Mouse (Mus musculus) layer of hippocampus, adult 9-10 months (tissue): Measurements from ENCODE around the gene Slc9a5.

ENCODE experiments used
- DNase-seq: peaks from one replicate; pipeline ENCODE4 v3.0.0; 2022; ENCODE audit warnings: low spot score

Gene Slc9a5

DNA sequence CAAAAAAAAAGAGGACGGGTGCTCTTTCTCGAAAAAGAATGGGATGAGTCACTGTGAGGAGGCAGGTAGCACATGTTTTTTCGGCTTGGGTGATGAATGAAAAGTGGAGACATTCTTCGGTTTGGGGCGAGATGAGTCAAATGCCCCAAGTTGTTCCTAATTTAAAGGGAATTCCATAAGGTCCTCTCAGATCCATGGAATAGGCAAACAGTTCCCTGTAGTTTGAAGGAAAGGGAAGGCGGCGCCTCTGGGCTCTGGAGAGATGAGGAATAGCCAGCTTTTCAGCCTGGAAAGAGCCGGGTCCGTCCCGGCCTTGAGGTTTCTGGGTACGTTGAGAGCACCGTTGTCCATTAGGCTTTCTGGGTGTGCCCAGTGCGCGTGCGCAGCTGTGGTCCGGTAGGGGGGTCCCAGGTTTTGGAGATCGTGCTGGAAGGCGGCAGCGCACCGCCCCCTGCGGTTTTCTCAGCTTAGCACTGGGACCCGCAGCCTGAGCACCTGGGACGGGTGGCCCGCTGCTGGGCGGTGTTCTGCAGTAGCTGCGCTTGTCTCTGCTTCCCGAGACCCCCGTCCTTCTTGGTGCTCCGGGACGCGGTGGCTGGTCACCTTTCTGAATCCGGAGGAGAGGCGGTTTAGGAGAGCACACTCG lies at the start of gene Slc9a5:
Gene Slc9a5 (plus strand): TSS at position 394 of the 646 bp plus-strand sequence.
- DNase-seq = no peak

DNA sequence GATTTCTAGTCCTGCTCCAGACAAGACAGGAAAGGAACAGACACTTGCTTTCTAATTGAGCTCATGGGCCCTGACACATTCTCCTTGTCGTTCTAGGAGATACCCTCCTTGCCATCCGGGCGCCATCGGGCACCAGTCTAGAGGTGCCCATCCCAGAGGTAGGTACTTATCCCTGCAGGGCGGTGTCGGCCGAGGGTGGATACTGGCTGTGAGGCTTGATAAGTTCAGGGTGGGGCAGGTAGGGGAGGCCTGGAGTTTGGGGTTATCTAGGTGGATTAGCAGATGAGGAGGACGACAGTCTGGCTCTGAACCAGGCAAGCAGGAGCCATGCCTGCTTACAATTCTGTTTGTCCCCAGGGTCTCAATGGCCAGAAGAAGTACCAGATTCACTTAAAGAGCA lies 48.7 kb upstream of the Slc9a5 start:
- no peak for DNase-seq

GRCm38 (mm10) chr8:105303396-105303795 lies 45.2 kb upstream of the Slc9a5 start:
- DNase-seq = no peak

GRCm38 (mm10) chr8:105303874-105304273 lies 44.8 kb upstream of the Slc9a5 start:
- no peak for DNase-seq

DNA sequence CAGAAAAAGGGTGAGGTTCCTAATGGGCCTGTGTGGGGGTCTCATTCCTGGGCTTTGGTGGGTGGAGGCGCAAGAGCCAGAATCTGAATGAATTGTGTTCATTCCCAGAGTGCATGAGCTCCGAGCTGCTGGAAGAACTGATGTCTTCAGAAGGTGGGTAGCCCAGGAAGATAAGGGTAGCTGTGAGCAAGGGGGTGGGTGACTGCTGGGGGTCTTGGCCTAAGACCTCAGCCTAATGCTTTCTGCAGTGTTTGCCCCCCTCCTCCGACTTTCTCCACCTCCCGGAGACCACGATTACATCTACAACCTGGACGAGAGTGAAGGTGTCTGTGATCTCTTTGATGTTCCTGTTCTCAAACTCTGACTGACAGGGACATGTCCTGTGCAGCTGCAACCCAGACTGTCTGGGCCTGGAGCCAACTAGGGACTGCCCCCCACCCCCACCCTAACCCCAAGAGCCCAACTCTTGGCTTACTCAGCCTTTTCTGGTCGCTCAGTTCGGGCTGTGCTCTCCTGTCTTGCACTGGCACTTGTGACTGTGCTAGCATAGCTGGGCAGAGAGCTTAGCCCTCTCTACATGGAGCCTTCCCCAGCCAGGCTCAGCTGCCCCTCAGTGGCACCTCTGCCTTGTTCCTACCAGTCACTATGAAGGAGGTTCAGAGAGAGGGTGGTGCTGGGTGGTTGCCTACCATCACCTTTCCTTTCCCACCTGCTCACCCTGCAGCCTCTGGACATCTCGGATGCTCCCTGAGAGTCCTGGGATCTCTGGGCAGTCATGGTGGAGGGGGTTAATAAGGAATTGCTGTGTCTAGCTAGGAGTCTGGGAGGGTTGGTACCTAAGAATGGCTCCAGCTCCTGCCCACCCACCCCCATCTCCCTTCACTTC lies 44.1 kb upstream of the Slc9a5 start:
- no peak for DNase-seq

GRCm38 (mm10) chr8:105305211-105306145 lies 43.2 kb upstream of the Slc9a5 start, which contains the start of gene Elmo3:
Elmo3 (plus strand) TSS chr8:105305601.
- DNase-seq = no peak

DNA sequence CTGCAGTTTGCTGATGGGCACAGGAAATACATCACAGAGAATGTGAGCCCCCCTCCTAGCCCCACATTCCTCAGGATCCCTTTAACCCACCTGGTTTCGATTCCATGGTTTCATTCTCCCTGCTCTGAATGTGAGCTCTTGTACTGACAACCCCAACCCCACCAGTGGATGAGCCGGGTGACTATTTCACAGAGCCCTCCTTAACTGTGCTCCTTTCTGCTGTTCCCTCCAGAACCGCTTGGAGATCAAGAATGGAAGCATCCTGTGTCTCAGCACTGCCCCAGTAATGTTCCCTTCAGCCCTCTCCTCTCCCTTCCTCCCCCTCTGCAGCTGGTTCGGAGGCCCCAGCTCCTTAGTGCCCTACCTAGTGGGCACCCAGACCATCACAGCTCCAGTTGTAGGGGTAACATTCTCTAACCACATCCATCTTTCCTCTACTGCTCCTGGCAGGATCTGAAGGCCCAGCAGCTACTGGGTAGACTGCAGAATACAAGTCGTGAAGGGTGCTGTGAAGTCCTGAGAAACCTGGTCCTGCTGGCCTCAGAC lies 42.4 kb upstream of the Slc9a5 start:
- no peak for DNase-seq

DNA sequence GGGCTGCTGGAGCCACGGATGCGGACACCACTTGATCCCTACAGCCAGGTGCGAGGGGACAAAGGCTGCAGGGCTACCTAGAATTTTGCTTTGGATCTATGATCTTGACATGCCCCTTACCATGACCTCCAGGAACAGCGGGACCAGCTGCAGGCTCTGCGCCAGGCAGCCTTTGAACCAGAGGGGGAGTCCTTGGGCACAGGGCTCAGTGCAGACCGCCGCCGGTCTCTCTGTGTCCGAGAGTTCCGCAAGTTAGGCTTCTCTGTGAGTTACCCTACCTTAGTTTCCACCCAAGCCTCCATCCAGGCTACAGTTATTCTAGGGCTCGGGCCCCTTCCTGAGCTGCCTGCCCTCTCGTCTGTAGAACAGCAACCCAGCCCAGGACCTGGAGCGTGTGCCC lies 41.0 kb upstream of the Slc9a5 start:
- DNase-seq = no peak

GRCm38 (mm10) chr8:105308428-105308827 lies 40.2 kb upstream of the Slc9a5 start:
- no peak for DNase-seq

DNA sequence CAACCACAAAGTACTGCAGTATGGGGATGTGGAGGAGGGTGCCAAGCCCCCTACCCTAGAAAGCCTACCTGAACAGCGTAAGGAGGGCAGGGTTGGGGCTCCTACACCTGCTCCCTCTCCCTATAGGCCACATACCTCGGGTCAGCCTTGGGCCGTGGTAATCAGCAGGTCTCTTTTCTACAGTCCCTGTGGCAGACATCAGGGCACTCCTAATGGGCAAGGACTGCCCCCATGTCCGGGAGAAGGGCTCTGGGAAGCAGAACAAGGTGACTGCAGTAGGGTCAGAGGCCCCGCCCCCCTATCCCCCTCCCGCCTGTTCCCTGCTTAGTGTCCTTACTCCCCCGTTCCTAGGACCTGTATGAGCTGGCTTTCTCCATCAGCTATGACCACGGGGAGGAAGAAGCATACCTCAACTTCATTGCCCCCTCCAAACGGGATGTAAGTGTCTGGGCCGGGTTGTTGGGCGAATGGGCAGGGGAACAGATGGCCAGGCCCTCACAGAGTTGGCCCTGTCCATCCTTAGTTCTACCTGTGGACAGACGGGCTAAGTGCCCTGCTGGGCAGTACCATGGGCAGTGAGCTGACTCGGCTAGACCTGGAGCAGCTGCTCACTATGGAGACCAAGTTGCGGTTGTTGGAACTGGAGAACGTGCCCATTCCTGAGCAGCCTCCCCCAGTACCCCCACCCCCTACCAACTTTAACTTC lies 39.3 kb upstream of the Slc9a5 start:
- no peak for DNase-seq

- DNase-seq = no peak
Observed at GRCm38 (mm10) chr8:105310118-105310517, 38.5 kb upstream of the Slc9a5 start.

DNA sequence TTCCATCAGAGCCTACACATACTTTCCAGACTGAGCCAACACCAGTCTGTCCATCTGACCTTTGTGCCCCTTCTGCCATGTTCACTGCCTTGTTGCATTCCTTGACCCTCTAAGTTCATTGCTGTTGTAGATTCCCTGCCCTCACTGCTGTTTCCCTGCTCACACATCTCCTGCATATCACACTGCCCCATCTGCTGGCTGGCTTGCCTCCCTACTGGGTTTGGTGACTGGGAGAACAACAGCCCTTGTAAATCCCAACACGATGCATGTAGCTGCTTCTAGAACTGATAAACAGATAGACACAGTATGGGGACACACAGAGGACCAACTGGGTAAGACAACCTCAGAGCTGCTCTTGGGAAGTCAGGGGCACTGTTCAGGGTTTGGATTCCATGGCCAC lies 36.9 kb upstream of the Slc9a5 start:
- DNase-seq = no peak

- DNase-seq = no peak
Observed at GRCm38 (mm10) chr8:105312891-105313481, 35.7 kb upstream of the Slc9a5 start.

DNA sequence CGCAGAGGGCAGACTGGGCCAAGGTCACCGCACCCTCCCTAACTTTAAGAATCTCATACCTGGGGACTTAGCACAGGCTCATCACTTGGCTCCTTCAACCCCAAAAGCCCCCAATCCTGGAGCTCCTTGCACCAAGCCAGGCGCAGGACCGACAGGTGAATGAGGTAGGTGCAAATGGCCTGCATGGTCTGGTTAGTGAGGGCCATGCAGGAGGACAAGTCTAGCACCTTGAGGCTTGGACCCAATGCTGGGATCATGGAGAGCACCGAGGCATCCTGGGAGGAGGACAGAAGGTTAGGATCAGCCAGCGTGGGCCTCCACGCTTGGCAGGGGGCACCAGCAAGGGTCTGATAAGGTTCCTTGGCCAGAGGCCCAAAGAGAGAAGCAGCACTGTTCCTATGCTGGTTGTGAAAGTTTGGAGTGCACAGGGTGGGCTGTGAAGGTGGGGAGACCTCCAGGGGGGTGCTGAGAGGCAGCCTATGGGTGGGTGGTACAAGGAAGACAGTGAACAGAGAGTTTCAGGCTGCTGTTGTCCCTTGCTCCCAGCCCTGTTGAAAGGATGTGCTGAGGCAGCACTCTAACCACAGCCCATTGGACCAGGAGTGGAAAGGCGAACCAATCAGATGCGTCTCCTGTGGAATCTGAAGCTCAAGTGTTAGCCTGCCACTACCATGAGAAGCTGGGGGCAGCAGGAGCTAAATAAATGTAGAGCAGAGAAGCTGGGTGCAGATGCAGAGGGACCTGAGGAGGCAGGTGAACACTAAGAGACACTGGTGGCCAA lies 34.8 kb upstream of the Slc9a5 start:
- DNase-seq = no peak

GRCm38 (mm10) chr8:105315073-105315769 lies 33.4 kb upstream of the Slc9a5 start:
- DNase-seq = no peak

- DNase-seq = no peak
Observed at GRCm38 (mm10) chr8:105317941-105318340, 30.7 kb upstream of the Slc9a5 start.

DNA sequence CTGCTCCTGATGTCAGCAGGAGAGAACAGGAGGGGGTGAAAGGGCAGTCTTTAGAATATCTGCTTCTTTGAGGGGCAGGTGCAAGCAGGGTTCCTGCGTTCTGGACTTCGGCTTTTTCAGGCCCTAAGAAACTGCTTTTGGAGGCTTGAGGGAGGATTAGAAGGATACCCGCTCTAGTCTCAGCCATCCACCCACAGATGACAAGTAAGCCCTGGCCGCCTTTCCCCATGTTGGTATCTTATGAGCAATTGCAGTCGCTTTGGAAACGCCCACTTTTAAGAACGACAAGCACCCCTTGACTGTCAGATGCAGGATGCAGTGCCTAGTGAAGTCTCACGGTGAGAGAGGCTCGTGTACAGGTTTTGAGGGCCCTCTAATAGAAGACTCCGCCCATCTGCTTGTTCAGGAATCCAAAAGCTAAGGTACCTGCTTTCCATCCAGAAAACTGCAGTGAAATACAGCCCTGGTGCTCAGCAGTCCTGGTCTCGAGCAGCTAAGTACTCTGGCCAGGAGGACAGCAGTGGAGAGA lies 29.9 kb upstream of the Slc9a5 start:
- DNase-seq = no peak

GRCm38 (mm10) chr8:105323183-105323582 lies 25.5 kb upstream of the Slc9a5 start:
- no peak for DNase-seq

DNA sequence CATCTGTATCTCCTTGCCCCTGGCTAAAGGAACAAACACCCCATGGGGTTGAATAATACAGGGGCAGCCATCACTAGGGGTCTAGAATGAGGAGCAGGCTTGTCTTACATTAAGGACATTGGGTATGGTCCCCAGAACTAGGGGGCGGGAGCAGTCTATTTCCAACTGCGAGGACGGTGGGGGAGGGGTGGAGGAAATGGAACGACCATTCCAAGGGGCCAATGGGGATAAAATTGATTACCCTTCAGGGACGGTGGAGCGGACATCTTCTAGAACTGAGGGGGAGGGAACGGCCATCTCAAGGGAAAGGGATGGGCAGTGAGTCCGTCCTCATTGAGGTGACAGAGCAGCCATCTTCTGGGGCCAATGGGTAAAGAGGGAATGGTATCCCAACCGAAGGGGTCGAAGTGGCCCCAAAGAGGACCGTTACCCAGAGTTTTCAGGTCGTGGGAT lies 23.0 kb upstream of the Slc9a5 start:
- no peak for DNase-seq
